Mouse (Mus musculus) midbrain, embryonic 10.5 days (tissue): ENCODE measurements around the gene Dpep2nb. TPM values are rescaled to one million over a fixed set of nuclear protein-coding genes. Genes with fewer than 3 reads are reported as not detected.

ENCODE experiments used
- DNase-seq: peaks from one replicate; pipeline ENCODE4 v3.0.0-alpha.2; 2017; ENCODE audit warnings: low spot score
- H3K27ac ChIP-seq: fragments of 300-500 bp; sonication (generic); replicated peaks from 2 replicates; pipeline ENCODE4 v1.5.1; 2016; ENCODE audit warnings: mild to moderate bottlenecking
- H3K27me3 ChIP-seq: fragments of 300-500 bp; sonication (generic); 2 replicates; pipeline ENCODE4 v1.6.1; 2016; ENCODE audit warnings: low read depth, mild to moderate bottlenecking; ENCODE audit not compliant: poor library complexity, severe bottlenecking
- H3K36me3 ChIP-seq: fragments of 300-500 bp; sonication (generic); 2 replicates; pipeline ENCODE4 v1.6.1; 2016; ENCODE audit warnings: mild to moderate bottlenecking, moderate library complexity
- H3K4me1 ChIP-seq: fragments of 300-500 bp; sonication (generic); 2 replicates; pipeline ENCODE4 v1.6.1; 2016
- H3K4me3 ChIP-seq: fragments of 300-500 bp; sonication (generic); 2 replicates; pipeline ENCODE4 v1.5.1; 2016; ENCODE audit warnings: mild to moderate bottlenecking, moderate library complexity
- H3K9me3 ChIP-seq: fragments of 300-500 bp; sonication (generic); replicated peaks from 2 replicates; pipeline ENCODE4 v1.6.1; 2016; ENCODE audit warnings: mild to moderate bottlenecking
- WGBS: fragments of 180-500 bp; shearing (Covaris S2); methylation state at CpG from one replicate; pipeline ENCODE4 v1.1.7; 2016; 5-methylcytosine and 5-hydroxymethylcytosine counted together
- polyA plus RNA-seq: library from polyadenylated mRNA; unstranded; fragments of >200 nt; fragmentation: Nextera tagmentation; extraction: Ambion mirVana; gene quantifications from 2 replicates; pipeline ENCODE4 v1.2.1, GENCODE M21; 2016

Dpep2nb gene
- polyA plus RNA-seq, 1 experiment from 2014 or later = 0.17 TPM

DNA sequence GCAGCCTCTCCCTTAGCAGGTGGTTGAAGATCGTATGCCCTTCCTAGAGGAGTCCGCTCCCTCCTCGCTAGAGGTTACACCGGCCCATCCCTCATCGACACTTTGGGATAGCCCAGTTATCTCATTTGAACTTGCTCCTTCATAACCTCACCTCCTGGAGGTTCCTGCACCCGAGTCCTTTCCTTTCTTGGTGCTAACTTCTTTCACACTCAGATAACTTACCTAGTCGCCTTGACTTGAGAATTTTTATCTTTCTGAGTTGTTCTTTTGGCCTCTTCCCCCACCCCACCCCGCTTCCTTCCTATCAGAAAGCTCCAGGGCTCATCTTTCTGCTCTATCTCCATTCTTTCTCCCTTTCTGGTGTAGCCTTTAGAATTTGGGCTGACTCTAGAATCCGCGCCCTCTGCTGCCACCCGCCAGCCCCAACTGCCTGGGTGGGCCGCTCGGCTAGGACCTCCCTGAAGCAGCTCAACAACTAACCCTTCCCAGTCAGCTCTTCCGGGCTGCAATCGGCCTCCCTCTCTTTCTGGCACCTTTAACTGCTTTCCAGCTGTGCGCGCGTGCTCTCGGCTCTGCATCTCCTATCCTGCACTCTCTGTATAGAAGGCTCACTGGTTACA, 39.0 kb downstream of the Dpep2nb start:
- H3K36me3 ChIP-seq = no peaks in the 10 kb centered on the region
- peak; percentile 60 for DNase-seq
- H3K4me1 ChIP-seq = peaks cover 31% of the 10 kb centered on the region
- WGBS = 10% methylated on average over 19 of the region's 19 CpGs
- H3K4me3 ChIP-seq = peak overlapping the region; percentile 76
- H3K27ac ChIP-seq = no peak overlapping the region; the same call in 1 of the 2 replicates
- H3K9me3 ChIP-seq = no peaks in the 10 kb centered on the region
- H3K27me3 ChIP-seq = peaks cover 50% of the 10 kb centered on the region

DNA sequence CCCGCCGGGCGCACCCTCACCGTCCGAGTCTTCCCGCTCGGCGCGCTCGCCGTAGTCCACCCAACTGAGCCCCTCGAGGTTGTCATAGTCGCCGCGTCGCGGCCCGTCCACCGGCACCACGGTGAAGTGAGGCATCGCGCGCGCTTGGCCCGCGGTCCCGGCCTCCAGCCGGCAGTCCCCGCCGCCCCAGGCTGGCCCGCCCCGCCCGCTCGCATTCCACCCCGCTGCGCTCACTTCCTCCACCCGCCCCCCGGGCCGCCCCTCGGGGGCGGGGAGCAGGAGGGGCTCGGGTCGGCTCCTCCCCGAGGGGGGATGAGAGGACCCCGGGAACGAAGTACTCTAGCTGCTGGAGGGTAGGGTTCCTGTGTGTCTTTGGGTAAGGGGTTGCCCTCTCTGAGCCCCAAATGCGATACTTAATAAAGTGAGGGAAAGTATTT, 39.9 kb downstream of the Dpep2nb start, which contains the start of gene Slc12a4:
TSS of gene Slc12a4 (minus strand) at position 193 of the 437 bp plus-strand sequence.
- Histone ChIP-seq H3K27me3 (peaks cover 50% of the 10 kb centered on the region), H3K27ac (peak within 1 kb of the TSS; percentile 85), H3K9me3 (no peaks in the 10 kb centered on the region), H3K4me3 (peak within 1 kb of the TSS; percentile 76), H3K36me3 (no peaks in the 10 kb centered on the region), H3K4me1 (peaks cover 31% of the 10 kb centered on the region)
- peak; percentile 80 for DNase-seq
- WGBS = under 1% methylated on average over 47 of the region's 47 CpGs

DNA sequence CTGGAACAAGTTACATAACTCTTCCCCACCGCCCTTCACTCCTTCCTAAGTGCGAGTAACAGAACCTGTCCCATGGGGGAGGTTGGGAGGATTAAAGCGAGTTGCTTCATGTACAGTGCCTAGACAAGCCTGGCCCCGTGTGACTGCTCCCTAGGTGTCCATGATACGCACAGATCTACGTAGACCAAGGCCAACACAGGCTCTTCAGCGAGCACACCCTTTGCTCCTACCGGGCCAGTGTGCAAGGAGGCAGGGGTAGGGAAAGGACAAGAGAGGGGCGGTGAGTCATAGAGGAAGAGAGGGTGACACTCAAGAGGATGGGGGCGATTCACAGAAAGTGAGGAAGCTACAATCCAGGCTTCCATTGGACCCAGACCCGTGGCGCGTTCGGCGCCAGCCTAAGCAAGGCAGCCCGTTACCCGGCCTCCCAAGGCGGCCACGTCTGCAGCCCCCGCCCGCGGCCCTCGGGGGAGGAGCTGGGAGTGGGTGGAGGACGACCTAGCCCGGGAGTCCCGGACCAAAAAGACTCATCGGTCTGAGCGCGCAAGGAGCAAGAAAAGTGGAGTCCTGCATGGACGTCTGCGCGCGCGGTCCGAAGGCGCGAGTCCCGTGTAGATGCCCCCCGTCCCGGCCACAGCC, 40.4 kb downstream of the Dpep2nb start:
- WGBS = 3% methylated on average over 40 of the region's 40 CpGs
- no peak for DNase-seq

DNA sequence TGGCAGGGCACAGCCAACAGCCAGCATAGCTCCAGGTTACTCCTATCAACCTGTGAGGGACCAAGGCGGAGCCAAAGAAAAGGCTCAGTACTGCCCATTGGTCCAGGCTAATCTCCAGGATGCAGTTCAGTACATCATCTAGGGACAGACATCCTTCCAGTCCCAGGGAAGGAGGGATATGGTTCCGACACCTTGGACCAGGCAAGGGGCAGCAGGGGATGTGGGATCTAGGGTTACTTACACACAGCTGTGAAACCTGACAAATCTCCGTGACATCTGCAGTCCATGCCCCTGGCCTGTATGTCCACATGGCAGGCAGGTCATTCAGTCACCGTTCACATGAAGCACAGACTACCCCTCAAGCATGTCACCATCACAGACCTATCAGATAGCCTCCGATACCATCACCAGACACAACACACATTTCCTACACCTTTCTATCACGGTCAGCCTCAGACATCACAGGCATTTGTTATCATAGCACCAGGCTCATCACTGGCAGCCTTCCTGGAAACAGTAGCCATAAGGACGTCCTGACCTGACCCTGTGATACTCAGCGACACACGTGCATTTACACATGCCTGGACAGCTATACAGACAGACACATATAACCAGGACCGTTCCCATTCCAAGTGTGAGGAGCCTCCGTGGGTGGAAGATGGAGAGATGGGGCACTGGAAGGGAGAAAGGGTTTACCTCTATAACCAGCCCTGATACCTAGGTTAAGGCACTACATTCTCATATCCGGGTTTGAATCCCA, 41.1 kb downstream of the Dpep2nb start:
- 73% methylated on average over 12 of the region's 12 CpGs for WGBS
- Histone ChIP-seq H3K27ac (peak overlapping the region; percentile 85; the same call in 1 of the 2 replicates), H3K4me1 (peaks cover 31% of the 10 kb centered on the region)

More for the DNA sequence above, 40.4 kb downstream of the Dpep2nb start:
- no peaks in the 10 kb centered on the region for H3K9me3 ChIP-seq
- peaks cover 31% of the 10 kb centered on the region for H3K4me1 ChIP-seq
- peaks cover 50% of the 10 kb centered on the region for H3K27me3 ChIP-seq
- no peaks in the 10 kb centered on the region for H3K36me3 ChIP-seq
- peak overlapping the region; percentile 76 for H3K4me3 ChIP-seq
- H3K27ac ChIP-seq = peak overlapping the region; percentile 85

DNA sequence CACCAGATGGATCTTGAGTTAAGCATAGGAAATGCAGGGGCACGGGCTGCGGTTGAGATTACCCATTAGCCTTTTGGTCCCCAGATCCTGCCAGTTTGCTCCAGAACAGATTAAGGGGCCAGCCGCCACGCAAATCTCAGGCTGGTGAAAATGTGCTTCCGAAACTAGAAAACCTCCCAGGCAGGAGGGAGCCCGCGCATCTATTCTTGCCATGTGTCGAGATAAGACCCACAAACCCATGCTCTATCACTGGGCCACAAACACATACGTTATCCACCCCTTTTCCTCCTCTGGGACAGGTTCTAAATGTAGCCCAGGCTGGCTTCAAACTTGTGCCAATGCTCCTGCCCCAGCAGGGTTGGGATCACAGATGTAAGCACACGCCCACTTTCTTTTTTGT, 44.2 kb downstream of the Dpep2nb start:
- 90% methylated on average over 10 of the region's 10 CpGs for WGBS
- peaks cover 24% of the 10 kb centered on the region for H3K4me1 ChIP-seq
- no peak for DNase-seq
- no peak overlapping the region for H3K4me3 ChIP-seq
- H3K27me3 ChIP-seq = peaks cover 32% of the 10 kb centered on the region
- H3K36me3 ChIP-seq = peaks cover 9% of the 10 kb centered on the region
- H3K27ac ChIP-seq = no peak overlapping the region
- H3K9me3 ChIP-seq = no peaks in the 10 kb centered on the region

More for the DNA sequence above, 41.1 kb downstream of the Dpep2nb start:
- no peaks in the 10 kb centered on the region for H3K9me3 ChIP-seq
- peak overlapping the region; percentile 76 for H3K4me3 ChIP-seq
- peaks cover 50% of the 10 kb centered on the region for H3K27me3 ChIP-seq
- DNase-seq = no peak
- no peaks in the 10 kb centered on the region for H3K36me3 ChIP-seq

DNA sequence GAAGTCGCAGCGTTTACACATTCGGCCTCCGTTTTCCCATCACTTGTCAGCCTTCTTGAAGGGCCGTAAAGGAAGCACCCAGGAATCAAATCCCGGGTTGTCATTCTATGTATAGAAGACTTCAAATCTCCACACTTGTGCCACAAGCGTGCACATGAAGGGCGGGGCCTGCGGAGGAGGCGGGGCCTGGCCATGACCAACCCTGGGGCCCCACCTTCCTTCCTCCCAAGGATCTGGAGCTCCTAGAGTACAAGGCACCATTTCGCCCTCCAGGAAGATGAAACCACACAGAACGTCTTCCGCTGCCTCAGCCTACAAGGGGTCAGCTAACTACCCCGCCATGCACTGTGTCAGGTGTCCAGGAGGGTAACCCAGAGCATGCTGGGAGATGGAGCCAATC, 44.7 kb downstream of the Dpep2nb start:
- no peaks in the 10 kb centered on the region for H3K9me3 ChIP-seq
- H3K4me1 ChIP-seq = peaks cover 20% of the 10 kb centered on the region
- peaks cover 9% of the 10 kb centered on the region for H3K36me3 ChIP-seq
- no peak overlapping the region for H3K27ac ChIP-seq
- DNase-seq = no peak
- no peak overlapping the region for H3K4me3 ChIP-seq
- WGBS = 72% methylated on average over 14 of the region's 14 CpGs
- peaks cover 28% of the 10 kb centered on the region for H3K27me3 ChIP-seq

DNA sequence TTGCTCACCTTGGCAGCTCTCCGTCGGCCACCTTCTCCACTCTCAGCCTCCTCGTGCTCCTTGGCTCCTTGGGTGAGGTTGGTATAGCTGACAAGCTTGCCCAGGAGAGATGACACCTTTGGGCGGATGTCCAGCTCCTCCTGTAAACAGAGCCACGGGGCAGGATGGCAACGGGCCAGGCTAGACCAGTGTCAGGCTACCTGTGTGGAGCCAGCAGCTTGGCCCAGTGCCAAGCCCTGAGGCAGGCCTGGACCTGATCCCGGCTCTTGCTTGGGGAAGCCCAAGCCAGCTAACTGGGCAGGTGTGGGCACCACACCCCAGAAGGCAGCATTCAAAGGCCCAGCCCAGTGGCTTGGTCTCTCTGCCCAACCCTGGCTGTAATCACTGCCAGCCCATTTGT, 46.4 kb downstream of the Dpep2nb start:
- peaks cover 10% of the 10 kb centered on the region for H3K27me3 ChIP-seq
- DNase-seq = no peak
- H3K4me3 ChIP-seq = no peak overlapping the region
- peaks cover 14% of the 10 kb centered on the region for H3K36me3 ChIP-seq
- no peak overlapping the region for H3K27ac ChIP-seq
- 93% methylated on average over 7 of the region's 7 CpGs for WGBS
- peaks cover 2% of the 10 kb centered on the region for H3K4me1 ChIP-seq
- H3K9me3 ChIP-seq = no peaks in the 10 kb centered on the region

DNA sequence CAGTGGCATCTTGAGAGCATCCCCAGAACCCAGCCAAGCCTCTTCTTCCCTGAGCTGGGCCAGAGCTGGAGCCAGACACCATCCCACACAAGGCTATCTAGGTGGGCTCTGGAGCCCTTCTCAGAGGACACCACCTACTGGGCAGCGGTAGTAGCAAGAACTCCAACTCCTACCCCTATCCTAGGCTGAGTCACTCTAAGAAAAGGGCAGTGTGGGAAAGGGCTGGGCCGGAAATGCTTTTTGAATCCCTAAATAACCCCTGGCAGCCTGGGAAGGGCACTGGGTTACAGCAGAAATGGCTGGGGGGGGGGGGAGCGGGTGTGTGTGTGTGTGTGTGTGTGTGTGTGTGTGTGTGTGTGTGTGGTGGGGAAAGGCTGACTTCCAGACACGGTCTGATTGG, 48.0 kb downstream of the Dpep2nb start:
- Histone ChIP-seq H3K27ac (no peak overlapping the region), H3K4me3 (no peak overlapping the region), H3K27me3 (no peaks in the 10 kb centered on the region), H3K4me1 (no peaks in the 10 kb centered on the region; the same call in 1 of the 2 replicates), H3K9me3 (no peaks in the 10 kb centered on the region), H3K36me3 (peaks cover 23% of the 10 kb centered on the region)
- WGBS = 80% methylated on average over 3 of the region's 4 CpGs
- DNase-seq = no peak

DNA sequence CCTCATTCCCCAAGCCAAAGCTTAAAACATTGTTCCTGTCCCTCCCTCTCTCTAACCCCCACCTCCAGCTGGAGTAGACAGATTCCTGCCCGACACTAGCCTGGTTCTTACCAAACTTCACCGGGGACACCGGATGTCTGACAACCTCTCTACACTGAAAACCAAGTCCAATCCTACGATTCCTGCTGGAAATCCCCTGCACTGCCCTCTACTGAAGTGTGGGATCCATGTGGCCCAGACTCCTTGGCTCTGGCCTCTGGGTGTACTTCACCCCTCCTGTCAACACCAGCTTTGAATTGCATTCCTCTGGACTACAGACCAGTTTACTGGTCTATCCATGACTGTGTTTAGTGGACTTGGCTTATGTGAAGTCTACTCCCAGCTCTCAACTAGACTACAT, 49.2 kb downstream of the Dpep2nb start:
- no peaks in the 10 kb centered on the region for H3K27me3 ChIP-seq
- peaks cover 29% of the 10 kb centered on the region for H3K36me3 ChIP-seq
- no peak overlapping the region for H3K27ac ChIP-seq
- no peak overlapping the region for H3K4me3 ChIP-seq
- no peak for DNase-seq
- no peaks in the 10 kb centered on the region for H3K9me3 ChIP-seq
- H3K4me1 ChIP-seq = no peaks in the 10 kb centered on the region; the same call in 1 of the 2 replicates
- WGBS = 87% methylated on average over 4 of the region's 4 CpGs

DNA sequence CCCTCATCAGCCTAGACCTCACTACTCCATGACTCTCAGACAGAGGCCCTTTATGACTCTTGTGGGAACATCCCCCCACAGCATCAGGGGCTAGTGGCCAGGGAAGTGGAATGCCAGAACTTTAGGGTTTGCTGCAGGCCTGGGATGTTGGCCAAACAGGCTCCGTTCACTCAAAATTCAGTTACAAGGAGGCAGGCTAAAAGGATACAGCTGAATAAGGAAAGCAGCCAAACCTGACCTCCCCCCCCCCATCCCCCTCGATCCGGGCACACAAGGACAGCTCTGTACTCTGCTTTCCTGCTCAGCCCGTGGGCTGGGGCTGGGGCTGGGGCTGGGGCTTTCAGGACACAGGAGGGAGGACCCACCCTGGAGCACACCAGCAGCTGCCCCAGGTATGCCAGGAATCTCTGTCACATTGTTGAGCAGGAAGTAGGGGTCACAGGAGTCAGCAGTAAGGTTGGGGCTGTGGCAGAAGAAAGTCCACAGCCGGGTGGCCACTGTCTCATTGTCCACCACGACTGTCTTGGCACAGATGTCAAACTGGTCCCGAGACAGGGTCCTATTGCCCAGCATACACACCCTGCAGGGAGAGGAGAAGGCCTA, 54.6 kb downstream of the Dpep2nb start:
- H3K36me3 ChIP-seq = peaks cover 73% of the 10 kb centered on the region
- H3K27ac ChIP-seq = no peak overlapping the region
- DNase-seq = no peak

DNA sequence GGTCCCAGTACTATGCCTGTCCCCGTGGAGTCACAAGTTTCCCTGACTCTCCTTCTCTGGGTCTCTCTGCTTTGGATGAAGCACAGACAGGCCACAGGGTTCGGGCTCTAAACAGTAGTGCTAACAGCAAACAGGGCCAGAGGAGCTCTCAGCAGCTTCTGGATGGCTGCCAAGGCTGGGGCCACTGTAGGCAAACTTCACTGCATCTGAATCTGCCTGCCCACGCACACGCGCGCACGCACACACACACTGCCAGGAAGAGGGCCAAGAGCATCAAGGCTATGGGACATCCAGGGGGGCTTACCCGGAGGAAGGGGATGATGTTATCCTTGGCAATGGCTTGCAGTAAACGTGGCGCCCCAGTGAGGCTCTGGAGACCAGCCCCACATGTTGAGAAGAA, 56.4 kb downstream of the Dpep2nb start:
- WGBS = 96% methylated on average over 10 of the region's 10 CpGs
- Histone ChIP-seq H3K27me3 (no peaks in the 10 kb centered on the region), H3K4me1 (0 out of 2 replicates have a peak, but pooled peaks cover 4% of the 10 kb centered on the region), H3K27ac (no peak overlapping the region), H3K9me3 (no peaks in the 10 kb centered on the region), H3K4me3 (no peak overlapping the region), H3K36me3 (peaks cover 85% of the 10 kb centered on the region)
- no peak for DNase-seq

More for the DNA sequence above, 54.6 kb downstream of the Dpep2nb start:
- Histone ChIP-seq H3K4me3 (no peak overlapping the region), H3K4me1 (0 out of 2 replicates have a peak, but pooled peaks cover 4% of the 10 kb centered on the region), H3K27me3 (no peaks in the 10 kb centered on the region), H3K9me3 (no peaks in the 10 kb centered on the region)
- WGBS = 59% methylated on average over 7 of the region's 7 CpGs
